Mouse (Mus musculus): Measurements from ENCODE around the gene Fat2.
A peak's percentile ranks its signal among the peaks of the same experiment; 100 is the strongest.

The Fat2 gene

DNA sequence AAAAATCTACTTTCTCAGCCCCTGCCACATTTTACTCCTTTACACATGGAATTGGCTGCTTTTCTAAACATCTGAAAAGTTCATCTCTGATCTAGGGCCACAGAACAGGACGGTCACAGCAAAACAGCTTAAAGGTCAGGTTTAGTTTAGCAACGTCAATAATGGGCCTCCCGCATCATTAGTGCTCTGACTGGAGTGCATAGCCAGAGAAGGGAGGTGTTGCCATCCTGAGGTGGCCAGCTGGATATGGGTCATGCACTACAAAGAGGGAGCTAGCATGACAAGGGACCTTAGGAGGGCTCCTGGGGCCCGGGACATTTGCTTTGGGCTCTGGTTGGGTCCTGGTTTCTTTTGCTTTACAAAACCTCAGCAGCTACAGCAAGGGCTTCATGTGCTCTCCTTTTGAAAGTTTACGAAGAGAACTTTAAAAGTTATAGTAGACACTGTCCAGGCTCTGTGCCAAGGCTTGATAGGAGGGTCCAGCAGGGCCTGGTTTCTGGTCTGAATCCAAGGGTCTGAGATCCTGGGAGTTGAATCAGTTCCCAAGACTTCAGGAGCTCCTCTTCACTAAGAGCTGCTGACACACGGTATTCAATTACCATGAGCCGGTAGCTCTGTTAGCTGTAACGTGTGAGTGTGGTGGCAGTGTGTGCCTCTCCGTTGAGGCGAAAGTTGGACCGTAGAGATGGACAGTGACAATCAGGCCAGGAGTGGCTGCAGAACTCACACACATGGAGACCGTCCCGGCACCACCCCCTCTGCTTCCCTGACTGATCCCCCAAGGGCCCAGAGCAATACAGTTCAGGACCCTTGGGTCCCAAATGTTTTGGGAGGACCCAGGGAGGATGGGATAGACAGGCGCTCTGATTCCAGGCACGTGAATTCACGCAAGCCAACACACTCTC, 6.2 kb downstream of the Fat2 start:
- DNase-seq, result peak in 1 of 2 experiments; percentile 8

DNA sequence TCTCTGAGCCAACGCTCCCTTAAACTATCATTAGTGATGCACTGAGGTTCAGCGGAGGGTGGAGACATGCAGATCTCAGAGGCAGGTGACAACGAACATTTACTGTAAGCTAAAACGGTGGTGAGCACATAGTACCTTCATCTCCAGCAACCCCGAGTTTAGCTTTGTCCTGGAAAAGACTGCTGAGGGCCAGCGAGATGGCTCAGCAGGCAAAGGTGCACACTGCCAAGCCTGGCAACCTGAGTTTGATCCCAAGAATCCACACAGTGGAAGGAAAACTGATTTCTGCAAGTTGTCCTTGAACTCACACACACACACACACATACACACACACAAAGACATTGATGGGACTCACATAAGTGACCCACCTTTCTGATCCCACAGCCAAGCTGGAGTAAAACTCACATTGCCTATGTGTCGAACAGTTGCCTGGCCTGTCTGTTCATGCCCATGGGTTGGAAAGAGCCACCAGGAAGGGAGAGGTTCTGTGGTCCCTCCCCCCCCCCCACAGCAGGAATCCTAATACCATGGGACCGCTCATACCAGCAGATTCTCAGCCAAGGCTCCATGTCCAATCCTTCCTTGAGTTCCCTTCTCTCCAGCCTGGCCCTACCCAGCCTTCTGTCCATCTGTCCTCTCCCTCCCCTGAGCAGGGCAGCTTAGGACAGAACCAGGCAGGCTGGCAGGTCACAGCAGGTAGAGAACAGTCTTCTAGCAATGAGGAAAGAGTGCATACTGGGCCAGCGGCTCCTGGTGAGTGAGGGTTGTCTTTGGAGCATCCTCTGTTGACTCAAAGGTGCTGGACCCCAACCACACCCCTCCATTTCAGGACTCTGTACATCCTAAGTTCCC, 8.6 kb downstream of the Fat2 start:
- no peak for DNase-seq

DNA sequence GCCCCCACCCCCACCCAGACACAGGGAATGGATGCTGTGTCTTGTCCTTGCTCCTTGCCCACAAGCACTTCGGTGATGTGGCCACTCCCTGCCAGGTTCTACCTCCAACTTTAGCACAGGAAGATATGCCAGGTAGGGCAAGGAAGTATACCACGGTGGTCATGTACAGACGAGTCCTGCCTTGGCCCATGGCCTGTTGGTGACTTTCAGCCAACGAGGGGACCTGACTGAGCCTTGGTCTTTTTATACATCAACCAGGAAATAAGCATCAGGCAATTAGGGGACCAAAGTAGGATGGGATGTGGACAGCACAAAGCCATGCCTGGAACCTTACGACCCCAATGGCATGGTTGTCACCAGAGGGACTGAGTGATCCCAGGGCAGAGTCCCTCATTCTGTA, 9.3 kb downstream of the Fat2 start:
- no peak for DNase-seq

DNA sequence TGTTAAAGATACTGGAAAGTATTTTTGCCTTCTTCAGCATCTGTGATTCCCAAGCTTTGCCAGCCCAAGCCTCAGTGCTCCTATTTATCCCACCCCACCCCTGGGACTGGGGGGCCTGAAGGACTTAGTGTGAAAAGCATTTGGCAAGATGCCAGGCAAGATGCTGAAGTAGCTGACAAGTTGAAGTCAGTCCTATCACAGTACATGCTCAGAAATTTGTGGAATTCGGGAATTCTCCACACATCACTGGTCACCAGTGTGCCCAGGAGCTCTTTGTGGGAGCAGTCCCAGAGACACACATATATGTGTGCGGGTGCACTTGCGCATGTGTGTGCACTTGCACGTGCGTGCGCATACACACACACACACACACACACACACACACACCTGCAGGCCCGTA, 10.2 kb downstream of the Fat2 start:
- peak in 1 of 2 experiments; percentile 17 for DNase-seq

DNA sequence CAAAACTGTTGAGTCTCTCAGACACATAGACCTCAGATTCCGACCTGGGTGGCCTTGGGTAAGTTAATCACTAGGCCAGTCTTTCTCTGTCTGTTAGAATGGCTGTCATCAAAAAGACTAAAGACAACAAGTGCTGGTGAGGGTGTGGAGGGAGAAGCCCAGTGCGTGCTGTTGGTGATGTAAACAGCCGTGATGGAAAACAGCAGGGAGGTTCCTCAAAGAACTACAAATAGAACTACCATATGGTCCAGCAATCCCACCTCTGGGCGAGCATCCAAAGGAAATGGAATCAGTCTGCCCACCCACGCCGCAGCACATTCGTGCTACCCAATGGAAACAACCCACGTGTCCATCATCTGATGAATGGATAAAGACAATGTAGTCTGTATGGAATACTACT, 12.5 kb downstream of the Fat2 start:
- no peak for DNase-seq

DNA sequence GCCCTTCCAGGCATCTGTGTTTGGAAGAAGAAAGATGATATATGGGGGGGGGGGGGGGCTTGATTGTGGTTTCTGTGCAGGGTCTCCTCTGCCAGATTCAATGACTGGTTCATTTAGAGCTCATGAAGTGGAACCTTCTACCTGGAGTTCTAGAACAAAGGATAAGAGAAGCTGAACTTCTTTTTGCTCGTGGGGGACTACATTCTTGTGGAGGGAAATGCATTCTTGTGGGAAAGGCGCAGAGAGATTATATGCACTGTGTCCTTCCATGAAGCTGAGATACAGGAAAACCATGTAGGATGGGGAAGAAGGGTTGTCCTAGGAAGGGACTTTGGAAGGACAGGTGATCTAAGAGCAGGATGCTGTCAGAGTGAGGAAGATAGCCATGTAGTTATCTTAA, 15.4 kb downstream of the Fat2 start:
- DNase-seq, result no peak

DNA sequence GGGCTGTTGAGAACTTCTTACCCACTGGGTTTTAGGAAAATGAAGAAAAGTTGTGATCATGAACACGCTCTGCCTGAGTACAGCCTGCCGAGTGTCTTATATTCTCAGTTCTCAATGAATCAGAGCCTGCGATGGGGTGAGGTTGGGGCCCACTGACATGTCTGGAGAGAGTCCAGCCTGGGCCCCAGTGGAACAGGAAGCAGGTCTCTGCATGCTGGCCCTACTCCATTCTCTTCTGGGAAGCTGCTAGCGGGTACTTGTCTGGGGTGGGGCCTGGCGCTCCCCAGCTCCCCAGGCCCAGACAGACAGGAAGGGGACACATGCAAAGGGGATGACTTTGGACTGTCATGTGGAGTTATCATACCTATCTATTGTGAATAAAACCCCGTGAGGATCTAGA, 20.4 kb downstream of the Fat2 start:
- no peak for DNase-seq

DNA sequence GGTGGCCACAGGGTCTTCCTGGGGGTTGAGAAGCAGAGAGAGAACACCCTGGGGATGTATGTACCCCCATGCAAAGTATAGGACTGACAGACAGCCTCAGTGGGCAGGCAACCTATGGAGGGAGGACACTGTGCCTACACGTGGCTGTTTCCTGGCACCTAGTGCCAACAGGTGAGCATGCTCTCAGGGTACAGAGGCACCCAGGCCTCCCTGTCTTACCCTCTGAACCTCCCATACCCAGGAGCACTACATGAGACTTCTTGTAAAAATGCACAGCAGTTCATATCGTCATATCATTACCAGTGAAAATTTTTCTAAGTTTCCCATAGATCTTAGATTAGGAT, 21.7 kb downstream of the Fat2 start:
- no peak for DNase-seq

DNA sequence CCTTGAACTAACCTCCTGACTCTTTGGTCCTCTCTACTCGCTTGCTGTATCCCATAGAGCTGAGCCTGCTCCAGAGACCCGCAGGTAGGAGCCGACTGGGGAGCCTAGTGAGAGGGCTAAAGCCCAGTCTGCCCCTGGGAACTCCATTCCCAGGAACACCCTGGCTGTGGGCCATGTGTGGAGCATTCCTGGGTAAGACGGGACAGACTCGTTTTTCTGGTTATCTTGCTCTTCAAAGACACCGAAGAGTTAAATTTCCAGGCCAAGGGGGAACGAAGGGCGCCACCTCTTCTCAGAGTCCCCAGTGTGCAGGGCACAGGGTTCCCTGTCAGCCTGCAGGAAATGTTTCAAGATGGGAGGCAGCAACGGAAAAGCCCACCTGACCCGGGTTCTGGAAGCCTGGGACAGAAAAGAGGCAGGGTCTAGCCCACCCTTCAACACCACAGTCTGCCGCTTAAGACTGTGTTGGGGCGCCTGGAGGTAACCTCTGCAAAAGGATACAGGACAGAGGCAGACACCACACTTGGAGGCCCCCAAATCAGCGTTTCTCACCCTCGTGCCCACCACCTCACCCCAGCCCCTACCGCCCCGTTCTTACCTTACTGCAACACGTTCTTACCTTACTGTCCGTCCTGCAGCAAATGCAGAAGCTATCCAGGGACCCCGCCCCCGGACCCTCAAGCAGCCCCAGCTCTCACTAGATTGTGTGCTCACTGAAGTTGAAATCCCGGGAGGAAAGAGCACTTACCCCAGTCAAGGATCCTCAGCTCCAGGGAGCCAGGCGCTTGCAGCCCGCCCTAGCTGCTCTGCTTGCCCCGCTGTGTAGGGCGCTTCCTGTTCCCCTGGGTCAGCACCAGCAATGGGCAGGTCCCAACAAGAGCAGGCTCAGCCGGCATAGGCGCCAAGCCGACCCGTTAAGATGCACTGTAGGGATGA, 22.3 kb downstream of the Fat2 start:
- DNase-seq, result no peak

DNA sequence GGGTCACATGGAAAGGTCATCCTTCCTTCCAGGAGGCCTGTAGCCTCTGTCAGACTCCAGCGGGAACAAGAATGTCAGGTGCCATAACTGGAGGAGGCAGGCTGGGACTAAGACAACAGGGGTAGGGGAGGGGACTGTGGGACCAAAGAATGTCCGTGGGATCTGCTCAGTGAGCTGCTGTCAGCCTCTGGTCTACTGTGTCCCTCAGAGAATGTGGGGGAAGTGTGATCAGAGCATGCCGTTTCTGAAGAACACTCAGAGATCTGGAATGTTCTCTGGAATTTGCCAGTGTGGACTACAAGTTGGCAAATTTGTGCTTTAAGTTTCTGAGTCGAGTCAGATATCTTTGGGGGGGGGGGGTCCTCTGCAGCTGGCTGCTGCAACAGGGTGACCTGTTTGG, 34.0 kb downstream of the Fat2 start:
- no peak for DNase-seq

DNA sequence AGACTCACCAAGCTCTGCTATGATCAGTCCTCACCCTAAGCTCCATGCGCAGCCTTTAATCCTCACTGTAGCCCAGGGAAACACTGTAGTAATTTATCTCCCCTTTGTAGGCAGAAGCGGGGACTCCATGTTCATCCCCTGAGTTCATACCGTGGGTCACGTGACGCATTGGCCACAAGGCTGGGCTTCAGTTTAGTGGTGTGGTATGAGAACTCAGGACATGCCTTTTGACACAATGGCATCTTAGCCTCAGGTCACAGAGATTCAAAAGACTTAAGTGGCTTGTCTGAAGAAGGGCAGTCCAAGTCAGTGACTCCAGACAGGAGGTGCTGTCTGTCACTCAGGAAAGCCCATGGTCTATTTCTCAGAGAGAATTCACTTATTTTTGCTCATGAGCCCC, 43.2 kb downstream of the Fat2 start:
- no peak for DNase-seq

DNA sequence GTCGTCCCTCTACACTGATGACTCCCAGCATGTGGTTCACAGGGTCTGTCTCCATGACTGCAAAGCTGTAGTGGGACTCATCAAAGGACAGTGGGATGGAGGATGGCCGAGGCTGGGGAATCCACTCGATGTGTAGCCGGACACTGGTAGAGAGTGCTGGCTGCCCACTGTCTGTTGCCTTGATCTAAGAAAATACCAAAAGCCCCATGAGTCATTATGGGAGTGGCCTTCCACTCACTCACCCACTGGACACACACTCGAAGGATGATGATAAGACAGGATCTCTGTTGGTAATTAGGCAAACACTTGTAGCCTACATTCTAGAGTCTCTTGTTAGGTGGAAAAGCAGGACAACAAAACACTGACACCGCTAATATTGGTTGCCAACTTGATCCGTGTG, 44.5 kb downstream of the Fat2 start:
- DNase-seq, result no peak

DNA sequence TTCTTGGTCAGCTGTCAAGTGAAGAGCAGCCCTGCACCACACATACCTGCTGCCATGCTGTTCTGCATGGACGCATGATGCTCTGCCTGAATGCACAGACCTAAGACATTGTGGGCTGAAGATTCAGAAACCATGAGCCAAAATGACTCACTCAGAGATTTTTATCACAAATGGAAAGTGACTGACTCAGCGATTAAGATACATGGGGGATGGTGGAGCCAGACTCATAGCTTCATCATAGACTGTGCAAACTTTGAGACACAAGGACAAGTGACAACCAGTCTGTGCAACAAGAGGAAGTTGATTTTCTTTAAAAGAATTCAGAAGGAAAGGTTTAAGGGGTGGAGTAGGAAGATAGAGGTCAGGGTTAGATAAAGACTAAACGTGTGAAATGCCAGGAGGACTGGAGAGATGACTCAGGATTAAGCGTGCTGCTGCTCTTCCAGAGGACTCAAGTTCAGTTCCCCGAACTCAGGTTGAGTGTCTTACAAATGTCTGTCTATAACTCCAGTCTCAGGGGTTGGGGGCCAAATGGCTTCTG, 46.4 kb downstream of the Fat2 start:
- no peak for DNase-seq

DNA sequence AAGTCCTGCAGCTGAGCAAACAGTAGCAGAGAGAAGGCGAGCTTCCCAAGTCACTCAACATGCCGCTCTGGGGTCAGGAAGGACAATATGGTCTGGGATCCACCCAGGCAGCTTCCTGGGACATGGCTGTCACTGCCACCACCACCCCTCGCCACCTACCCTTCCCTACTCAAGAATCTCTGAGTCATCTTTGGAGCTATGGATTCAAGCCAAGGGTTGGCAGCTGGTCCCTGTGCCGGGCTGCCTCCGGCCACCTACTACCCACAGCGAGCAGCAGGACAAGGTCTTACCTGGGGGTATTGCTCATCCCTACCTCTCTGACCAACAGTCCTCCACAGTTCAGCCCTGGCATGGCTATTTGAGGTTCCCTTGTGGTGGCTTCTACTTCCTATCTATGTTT, 61.6 kb downstream of the Fat2 start:
- no peak for DNase-seq

DNA sequence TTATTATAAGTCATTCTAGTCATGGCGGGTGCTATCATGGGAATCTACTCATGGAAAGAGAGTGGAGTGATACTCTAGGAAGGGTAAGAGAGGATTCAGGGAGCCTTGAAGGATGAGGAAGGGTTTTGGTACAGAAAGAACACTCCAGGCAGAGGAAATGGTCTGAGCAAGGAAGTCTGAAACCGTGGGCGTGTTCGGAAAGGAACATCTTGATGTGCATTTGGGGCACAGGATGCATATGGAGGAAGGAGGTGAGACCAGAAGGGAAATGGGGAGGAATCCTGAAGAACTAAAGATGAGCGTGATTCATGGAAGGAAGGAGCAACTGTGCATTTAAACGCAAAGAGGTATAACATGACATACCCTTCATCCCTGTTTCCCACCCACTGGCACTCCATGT, 67.8 kb downstream of the Fat2 start:
- DNase-seq, result no peak

DNA sequence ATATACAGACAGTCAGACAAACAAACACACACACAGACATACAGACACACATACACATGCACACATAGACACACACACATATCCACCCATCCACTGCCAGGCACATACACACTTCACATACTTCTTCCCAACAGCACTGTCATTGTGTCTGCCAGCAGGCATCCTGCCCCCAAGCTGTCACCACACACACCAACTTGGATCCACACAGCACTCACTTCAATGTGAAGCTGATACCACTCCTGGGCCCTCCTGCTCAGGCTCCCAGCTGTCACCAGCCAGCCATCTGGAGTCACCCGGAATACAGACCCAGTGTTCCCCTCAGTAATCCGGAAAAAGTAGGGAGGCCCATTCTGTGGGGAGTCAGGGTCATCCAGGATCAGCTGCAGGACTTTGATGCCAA, 70.7 kb downstream of the Fat2 start:
- DNase-seq, result no peak

DNA sequence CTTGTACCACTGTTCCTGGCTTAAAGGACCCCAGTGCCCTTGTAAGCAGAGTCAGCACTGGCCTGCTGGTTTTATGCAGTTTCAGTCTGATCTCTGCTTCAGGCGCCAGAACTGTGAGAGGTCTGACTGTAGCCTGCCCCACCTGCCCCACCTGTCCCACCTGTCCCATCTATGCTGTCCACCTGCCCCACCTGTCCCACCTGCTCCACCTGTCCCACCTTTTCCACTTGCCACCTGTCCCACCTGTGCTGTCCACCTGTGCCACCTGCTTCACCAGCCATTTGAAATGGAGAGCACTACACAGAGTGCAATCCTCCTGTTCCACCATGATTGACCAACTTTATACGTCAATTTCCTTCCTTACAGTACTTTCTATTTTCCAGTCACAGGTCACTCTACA, 72.0 kb downstream of the Fat2 start:
- no peak for DNase-seq

DNA sequence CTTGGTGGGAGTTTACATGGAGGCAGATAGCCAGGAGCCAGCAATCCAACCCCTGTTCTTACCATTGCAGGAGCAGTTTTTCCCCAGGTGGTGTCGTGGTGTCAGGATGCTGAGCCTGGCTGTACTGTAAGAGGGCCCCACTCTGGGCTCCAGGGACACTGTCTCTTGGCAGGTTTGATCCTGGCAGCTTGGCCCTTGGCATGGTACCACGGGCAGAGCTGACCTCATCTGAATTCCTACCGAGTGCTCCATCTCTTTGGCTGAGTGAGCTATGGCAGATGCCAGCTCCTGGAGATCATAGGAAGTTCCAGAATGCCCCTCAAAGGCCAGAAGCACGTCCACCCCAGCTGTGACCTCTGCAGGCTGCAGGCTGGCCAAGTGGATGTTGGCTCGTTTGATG, 74.4 kb downstream of the Fat2 start:
- DNase-seq, result no peak

DNA sequence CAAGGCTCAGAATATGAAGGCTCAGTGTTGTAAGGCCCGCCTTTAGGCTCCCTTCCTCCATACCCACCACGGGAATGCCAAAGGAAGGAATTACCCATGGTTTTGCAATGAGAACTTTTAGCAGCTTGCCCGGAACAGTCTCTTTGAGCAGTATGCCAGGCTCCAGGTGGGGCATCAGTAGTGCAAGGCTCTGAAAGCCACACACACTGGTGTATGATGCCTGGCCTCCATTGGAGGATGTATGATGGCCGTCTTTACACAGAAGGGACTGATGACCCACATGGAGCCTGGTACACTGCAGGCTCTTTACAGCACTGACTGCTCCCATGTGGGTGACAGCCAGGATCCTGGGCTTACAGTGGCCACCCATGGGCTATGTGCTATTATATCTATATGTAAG, 75.3 kb downstream of the Fat2 start:
- DNase-seq, result no peak

DNA sequence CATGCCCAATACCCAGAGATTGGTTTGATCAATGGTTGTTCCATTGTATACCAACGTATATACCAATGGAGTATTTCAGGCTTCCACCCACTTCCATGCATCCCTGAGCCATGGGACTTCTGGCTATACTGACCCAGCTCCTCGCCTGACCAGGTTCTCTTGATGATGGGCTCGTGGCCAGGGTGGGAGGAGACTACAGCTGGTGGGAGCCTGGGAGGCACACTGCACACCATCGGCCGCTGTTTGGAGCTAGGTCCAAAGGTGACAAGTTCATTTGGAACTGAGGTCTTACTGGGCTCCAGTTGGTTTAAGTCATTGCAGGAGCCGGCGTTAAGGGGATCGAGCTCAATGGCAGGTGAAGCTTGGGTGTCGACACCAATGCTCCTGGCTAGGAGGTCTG, 83.0 kb downstream of the Fat2 start:
- DNase-seq, result peak; percentile 85 to 91

DNA sequence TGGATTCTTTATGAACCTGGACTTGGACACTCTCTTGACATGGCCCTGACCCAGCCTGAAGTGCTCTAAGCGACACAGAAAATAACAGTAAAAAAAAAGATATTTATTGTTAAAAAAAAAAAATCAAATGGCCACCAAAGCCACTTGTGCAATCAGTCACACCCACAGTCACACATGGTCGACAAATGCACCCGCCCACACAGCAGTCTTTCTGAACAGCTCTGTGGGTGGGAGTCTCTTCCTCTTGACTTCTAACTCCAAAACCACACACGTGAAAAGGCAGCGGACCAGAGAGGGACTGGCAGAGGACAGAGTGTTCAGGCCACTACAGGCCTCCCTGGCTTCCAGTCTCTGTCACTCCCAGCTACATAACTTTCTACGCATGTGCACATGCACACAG, 85.8 kb downstream of the Fat2 start:
- no peak for DNase-seq

DNA sequence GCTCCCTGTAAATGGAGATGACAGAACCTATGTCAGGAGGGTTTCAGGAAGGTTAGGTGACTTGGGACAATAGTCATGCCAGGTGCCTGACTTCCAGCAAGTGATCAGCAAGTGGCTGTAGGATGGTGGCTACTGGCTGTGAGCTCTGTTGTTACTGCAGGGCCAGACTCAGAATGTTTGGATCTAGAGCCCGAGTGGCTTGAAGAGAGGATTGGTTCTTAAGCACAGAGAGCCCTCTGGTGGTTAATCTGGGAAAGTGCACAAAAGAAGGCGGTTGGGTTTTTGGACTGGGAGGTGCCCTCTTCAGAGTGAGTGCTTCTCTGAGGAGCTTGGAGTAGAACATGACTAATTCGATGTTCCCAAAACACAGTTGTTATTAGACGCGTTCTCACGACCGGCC, 95.8 kb downstream of the Fat2 start:
- peak; percentile 71 to 78 for DNase-seq

DNA sequence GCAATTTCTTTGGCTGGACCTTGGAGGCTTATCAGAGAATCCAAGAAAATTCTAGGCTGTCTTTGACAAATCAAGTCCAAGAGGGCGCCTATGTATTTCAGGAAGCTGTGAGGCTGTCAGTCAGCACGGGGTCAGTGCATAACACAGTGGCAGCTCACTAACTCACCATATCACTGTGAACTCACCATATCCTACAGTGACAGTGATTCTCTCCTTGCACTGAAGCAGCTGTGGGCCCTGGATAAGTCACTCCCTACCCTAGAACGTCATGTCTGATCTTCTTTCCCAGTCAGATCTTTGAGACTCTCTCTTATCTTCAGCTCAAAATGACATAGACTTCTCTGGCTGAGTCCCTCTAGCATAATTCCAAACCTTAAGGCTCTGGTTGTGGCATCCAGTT, 96.9 kb downstream of the Fat2 start:
- DNase-seq, result no peak
